Mouse (Mus musculus): ENCODE measurements around the gene Txnrd2.

GRCm38 (mm10) chr16:18501531-18501930, 75.3 kb downstream of the Txnrd2 start:
- TF ChIP-seq CTCF (IDR thresholded peaks at IDR 0.05; ENCODE audit: low read depth, low read length) (no peak), EP300 (IDR thresholded peaks at IDR 0.05; ENCODE audit: insufficient read depth, low read depth, low read length) (no peak), POLR2A (IDR thresholded peaks at IDR 0.05; ENCODE audit: insufficient read depth, low read length) (no peak)
